Mouse (Mus musculus): ENCODE results near the gene Galnt17.

- TF ChIP-seq EP300 (IDR thresholded peaks at IDR 0.05; ENCODE audit: low read depth) (no peak), CTCF (IDR thresholded peaks at IDR 0.05; ENCODE audit: low read depth) (no peak)
Measured at GRCm38 (mm10) chr5:131094771-131095170, 213.5 kb downstream of the Galnt17 start.

All from liver, postnatal 0 days (tissue).